Mouse (Mus musculus) heart, postnatal 14 days (tissue): ENCODE data around the gene Lrrc42. TPM values are rescaled to one million over a fixed set of nuclear protein-coding genes. Genes with fewer than 3 reads are reported as not detected.

Experiments
- DNase-seq, 2 experiments: peaks; one replicate each; pipeline ENCODE4 v3.0.0; 2021 to 2022
- intact Hi-C: fragments of 180-260 bp; cut with DNase I; formaldehyde crosslinking; loops from one replicate; pipeline ENCODE4 v1.15.1; 2025
- total RNA-seq, 2 experiments: library from RNA; stranded (reverse); gene quantifications; 2 replicates each; pipeline ENCODE4 v1.2.3; 2021

Lrrc42 gene
- total RNA-seq, 2 experiments from 2014 or later: 11.1 to 14.1 TPM

GRCm38 (mm10) chr4:107207016-107207415 is 46.3 kb downstream of the Lrrc42 start:
- DNase-seq: no peak
- intact Hi-C loops: no loop called here

GRCm38 (mm10) chr4:107203001-107203400 is 50.3 kb downstream of the Lrrc42 start:
- no peak for DNase-seq
- intact Hi-C loops: no loop called here

GRCm38 (mm10) chr4:107201779-107202178 is 51.6 kb downstream of the Lrrc42 start:
- intact Hi-C loops: no loop called here
- DNase-seq: no peak

- DNase-seq: no peak
- intact Hi-C loops: no loop called here
Measured at GRCm38 (mm10) chr4:107198072-107198471, 55.3 kb downstream of the Lrrc42 start.

- DNase-seq: no peak
- intact Hi-C loops: no loop called here
Measured at GRCm38 (mm10) chr4:107196454-107196853, 56.9 kb downstream of the Lrrc42 start.

- intact Hi-C loops: no loop called here
- no peak for DNase-seq
Measured at GRCm38 (mm10) chr4:107193841-107194240, 59.5 kb downstream of the Lrrc42 start.

- DNase-seq: no peak
- intact Hi-C loops: no loop called here
Measured at GRCm38 (mm10) chr4:107185703-107186102, 67.6 kb downstream of the Lrrc42 start.

Other genes with a start within 250 kb of the Lrrc42 start
- gene Mrpl37, start 186.7 kb downstream of the Lrrc42 start, total RNA-seq: 10 to 100 TPM; 90.0 to 98.9 TPM
- gene Cyb5rl, start 186.5 kb downstream of the Lrrc42 start, total RNA-seq: 10 to 100 TPM; 11.7 to 14.5 TPM
- not detected for gene Cdcp2, start 156.6 kb downstream of the Lrrc42 start, total RNA-seq
- gene Tmem59, start 75.1 kb downstream of the Lrrc42 start, total RNA-seq: 100 to 1,000 TPM; 149 to 155 TPM
- gene Tceanc2, start 74.4 kb downstream of the Lrrc42 start, total RNA-seq: 10 to 100 TPM; 11.8 to 12.5 TPM
- under 1 TPM in 1 of 2 experiments, not detected in 1; 0.33 TPM for gene Ldlrad1, start 44.4 kb downstream of the Lrrc42 start, total RNA-seq
- 10 to 100 TPM; 14.6 TPM for gene Hspb11, start 61 bp upstream of the Lrrc42 start, total RNA-seq
- under 1 TPM in 1 of 2 experiments, not detected in 1; 0.12 TPM for gene Dio1, start 53.6 kb upstream of the Lrrc42 start, total RNA-seq
- 10 to 100 TPM; 22.3 to 25.3 TPM for gene Yipf1, start 60.8 kb upstream of the Lrrc42 start, total RNA-seq
- 10 to 100 TPM; 11.5 to 12.8 TPM for gene Ndc1, start 114.3 kb upstream of the Lrrc42 start, total RNA-seq
- gene Glis1, start 181.1 kb upstream of the Lrrc42 start, total RNA-seq: under 1 TPM; 0.17 to 0.31 TPM